Mouse (Mus musculus) G1E (cell line): ENCODE data around the gene Cbfa2t3. TPM values are rescaled to one million over a fixed set of nuclear protein-coding genes. Genes with fewer than 3 reads are reported as not detected.

Source experiments
- ATAC-seq: 2 replicates; pipeline ENCODE4 v1.8.0; 2016; ENCODE audit warnings: mild to moderate bottlenecking; ENCODE audit not compliant: insufficient number of reproducible peaks, poor library complexity, low FRiP score, severe bottlenecking; ENCODE audit errors: extremely low read depth
- DNase-seq: peaks from one replicate; pipeline ENCODE4 v3.0.0; 2012; ENCODE audit warnings: low spot score
- H3K27me3 ChIP-seq: 2 replicates; pipeline ENCODE4 v1.6.1; 2012; ENCODE audit warnings: mild to moderate bottlenecking, low read length, inconsistent platforms; ENCODE audit not compliant: insufficient read depth
- H3K36me3 ChIP-seq: replicated peaks from 2 replicates; pipeline ENCODE3; 2012; ENCODE audit warnings: mild to moderate bottlenecking, inconsistent platforms
- H3K4me1 ChIP-seq: 2 replicates; pipeline ENCODE4 v1.6.1; 2012; ENCODE audit warnings: low read depth, low read length, inconsistent platforms, mixed read lengths; ENCODE audit not compliant: insufficient read depth
- H3K4me3 ChIP-seq: 2 replicates; pipeline ENCODE4 v1.5.1; 2012; ENCODE audit warnings: low read depth, mild to moderate bottlenecking, inconsistent platforms, low read length, moderate library complexity, mixed read lengths
- H3K9me3 ChIP-seq: replicated peaks from 2 replicates; pipeline ENCODE4 v1.6.1; 2012; ENCODE audit warnings: inconsistent platforms
- CTCF ChIP-seq: IDR thresholded peaks from 2 replicates; pipeline ENCODE4 v1.5.1; 2012; ENCODE audit warnings: low read depth, low read length, inconsistent platforms, mixed read lengths
- GATA1 ChIP-seq: IDR thresholded peaks from 2 replicates; pipeline ENCODE4 v1.6.1; 2012; ENCODE audit warnings: borderline replicate concordance, low read length, inconsistent platforms, mixed read lengths
- GATA2 ChIP-seq: IDR thresholded peaks from 2 replicates; pipeline ENCODE4 v1.6.1; 2012; ENCODE audit warnings: low read depth, low read length, inconsistent platforms, borderline replicate concordance
- POLR2AphosphoS5 ChIP-seq: IDR thresholded peaks from 2 replicates; pipeline ENCODE4 v1.6.1; 2012; ENCODE audit warnings: low read depth, low read length, inconsistent platforms; ENCODE audit not compliant: insufficient replicate concordance
- TAL1 ChIP-seq: conservative IDR thresholded peaks from 2 replicates; pipeline ENCODE4 v1.6.1; 2012; ENCODE audit warnings: low read depth, low read length, inconsistent platforms, mixed read lengths
- polyA plus RNA-seq: library from polyadenylated mRNA; stranded (reverse); fragments of >175 nt; gene quantifications from 2 replicates; pipeline ENCODE4 v1.2.3, GENCODE M21; 2012
- total RNA-seq, 2 experiments: library from RNA; stranded (forward) in 1 of 2; stranded (reverse) in 1 of 2; fragments of 200-1000 nt in 1 of 2; fragments of >200 nt in 1 of 2; fragmentation: Nextera tagmentation in 1 of 2; gene quantifications; 2 replicates each; pipeline ENCODE4 v1.2.3; 2014 to 2017

Cbfa2t3 gene
- total and polyA plus RNA-seq, 3 experiments, result 19.9 to 287 (median 99.0) TPM

- Histone ChIP-seq H3K4me3 (no peak overlapping the region), H3K9me3 (no peaks in the 10 kb centered on the region), H3K4me1 (peaks cover 71% of the 10 kb centered on the region), H3K27me3 (no peaks in the 10 kb centered on the region), H3K36me3 (peaks cover 99% of the 10 kb centered on the region)
- TF ChIP-seq CTCF (no peak), GATA2 (no peak), TAL1 (no peak), POLR2AphosphoS5 (no peak), GATA1 (no peak)
- DNase-seq (no peak), ATAC-seq (no peak)
These were observed 54.5 kb downstream of the Cbfa2t3 start for GRCm38 (mm10) chr8:122644175-122644954.

GRCm38 (mm10) chr8:122642071-122642470, 56.8 kb downstream of the Cbfa2t3 start:
- ATAC-seq, result no peak
- Histone ChIP-seq H3K4me3 (no peak overlapping the region), H3K36me3 (peaks cover 100% of the 10 kb centered on the region), H3K27me3 (no peaks in the 10 kb centered on the region), H3K9me3 (no peaks in the 10 kb centered on the region), H3K4me1 (peaks cover 81% of the 10 kb centered on the region)
- no peak for DNase-seq
- TF ChIP-seq GATA2 (no peak), GATA1 (no peak), CTCF (no peak), TAL1 (no peak), POLR2AphosphoS5 (no peak)

GRCm38 (mm10) chr8:122641406-122641805, 57.5 kb downstream of the Cbfa2t3 start:
- no peaks in the 10 kb centered on the region for H3K9me3 ChIP-seq
- no peak overlapping the region for H3K4me3 ChIP-seq
- H3K27me3 ChIP-seq, result no peaks in the 10 kb centered on the region
- H3K4me1 ChIP-seq, result peaks cover 82% of the 10 kb centered on the region
- peaks cover 100% of the 10 kb centered on the region for H3K36me3 ChIP-seq
- DNase-seq, result no peak
- TF ChIP-seq POLR2AphosphoS5, result no peak
- no peak for TF ChIP-seq GATA2
- TF ChIP-seq GATA1, result no peak
- no peak for TF ChIP-seq CTCF
- no peak for ATAC-seq

- TF ChIP-seq GATA2 (no peak), CTCF (no peak), GATA1 (no peak), POLR2AphosphoS5 (no peak), TAL1 (no peak)
- Histone ChIP-seq H3K4me1 (peaks cover 82% of the 10 kb centered on the region), H3K27me3 (no peaks in the 10 kb centered on the region), H3K9me3 (no peaks in the 10 kb centered on the region), H3K36me3 (peaks cover 100% of the 10 kb centered on the region), H3K4me3 (no peak overlapping the region)
- DNase-seq (no peak), ATAC-seq (no peak)
These were observed 58.1 kb downstream of the Cbfa2t3 start for GRCm38 (mm10) chr8:122640825-122641224.

- Histone ChIP-seq H3K36me3 (peaks cover 100% of the 10 kb centered on the region), H3K4me1 (peaks cover 82% of the 10 kb centered on the region), H3K27me3 (no peaks in the 10 kb centered on the region), H3K9me3 (no peaks in the 10 kb centered on the region), H3K4me3 (no peak overlapping the region)
- DNase-seq (no peak), ATAC-seq (no peak)
- no peak for TF ChIP-seq GATA2
- TF ChIP-seq CTCF, result no peak
- no peak for TF ChIP-seq POLR2AphosphoS5
- no peak for TF ChIP-seq TAL1
- TF ChIP-seq GATA1, result no peak
These were observed 59.2 kb downstream of the Cbfa2t3 start for GRCm38 (mm10) chr8:122639521-122640248.

- H3K4me1 ChIP-seq, result peaks cover 72% of the 10 kb centered on the region
- H3K9me3 ChIP-seq, result no peaks in the 10 kb centered on the region
- no peak overlapping the region for H3K4me3 ChIP-seq
- TF ChIP-seq TAL1, result no peak
- no peak for TF ChIP-seq POLR2AphosphoS5
- TF ChIP-seq CTCF, result no peak
- no peak for TF ChIP-seq GATA2
- no peak for TF ChIP-seq GATA1
- ATAC-seq (no peak), DNase-seq (no peak)
- H3K27me3 ChIP-seq, result no peaks in the 10 kb centered on the region
- H3K36me3 ChIP-seq, result peaks cover 100% of the 10 kb centered on the region
These were observed 60.3 kb downstream of the Cbfa2t3 start for GRCm38 (mm10) chr8:122638601-122639000.
